Mouse (Mus musculus): ENCODE data around the gene Acsbg1. TPM values are rescaled to one million over a fixed set of nuclear protein-coding genes. Genes with fewer than 3 reads are reported as not detected.

Gene Acsbg1
- polyA plus RNA-seq (2012; fragmentation: generic; extraction: Trizol): 36.6 TPM
- long read RNA-seq, experiment 1, partial matches to known transcripts: 5 of 10 reads
- long read RNA-seq, experiment 1, other reads (novel, unspliced or antisense): 5 of 10 reads
- long read RNA-seq, experiment 2, partial matches to known transcripts: 281 of 348 reads
- long read RNA-seq, experiment 2, other reads (novel, unspliced or antisense): 66 of 348 reads

DNA sequence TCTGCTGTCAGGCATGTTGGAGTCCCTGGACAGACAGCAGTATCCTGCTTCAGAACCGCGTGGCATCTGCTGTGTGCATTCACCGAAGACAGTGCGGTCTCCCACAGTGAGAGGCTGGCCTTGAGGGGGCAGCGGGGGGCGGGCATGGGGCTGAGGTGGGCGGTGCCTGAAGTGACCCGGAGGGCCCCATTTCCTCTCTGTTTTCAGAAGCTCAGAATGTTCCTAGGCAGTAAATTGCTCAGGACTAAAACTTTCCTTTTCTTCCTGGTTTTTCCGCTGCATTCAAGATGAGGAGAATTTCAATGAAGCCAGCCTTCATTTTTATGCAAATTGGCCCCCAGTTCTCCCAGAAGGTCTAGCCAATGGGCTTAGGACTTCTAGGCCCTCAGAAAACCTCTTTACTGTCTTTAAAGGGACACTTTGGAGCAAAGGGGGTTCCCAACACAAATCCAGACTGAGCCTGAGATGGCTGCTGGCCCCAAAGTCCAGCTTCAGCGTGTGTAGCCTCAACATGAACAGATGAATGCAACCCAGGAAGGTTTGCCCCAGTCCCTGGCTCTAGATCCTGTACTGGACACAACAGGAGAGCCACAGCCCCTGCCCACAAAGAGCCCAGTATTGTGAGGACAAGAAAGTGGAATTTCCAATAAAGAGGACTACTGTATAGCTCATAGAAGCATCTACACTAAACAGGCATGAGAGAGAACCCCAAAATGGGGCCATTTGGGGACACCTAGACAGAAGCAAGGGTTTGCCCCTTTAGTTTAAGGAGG is at the start of gene Acsbg1:
Gene Acsbg1 (minus strand): TSS at position 266 of the 773 bp plus-strand sequence.
- Histone ChIP-seq H3K27me3 (ENCODE audit: control insufficient read depth, insufficient read depth, insufficient read length) (no peaks in the 10 kb centered on the region), H3K79me3 (ENCODE audit: low read depth) (no peaks in the 10 kb centered on the region), H3ac (ENCODE audit: control insufficient read depth, insufficient read length, low read depth) (no peak within 1 kb of the TSS), H3K36me3 (ENCODE audit: control insufficient read depth, insufficient read depth) (no peaks in the 10 kb centered on the region), H3K4me3 (ENCODE audit: insufficient read depth, poor library complexity, severe bottlenecking) (no peak within 1 kb of the TSS), H3K79me2 (ENCODE audit: control insufficient read depth, insufficient read depth) (no peaks in the 10 kb centered on the region)
- TF ChIP-seq USF1 (IDR thresholded peaks at IDR 0.05; ENCODE audit: low read depth): no peak
- TF ChIP-seq MYOD1 (IDR thresholded peaks at IDR 0.05; ENCODE audit: control insufficient read depth, insufficient read length, low read depth): no peak
- TF ChIP-seq CTCF (IDR thresholded peaks at IDR 0.05; ENCODE audit: control insufficient read depth, insufficient read depth, insufficient read length): no peak
- no peak for TF ChIP-seq MYOG (IDR thresholded peaks at IDR 0.05; ENCODE audit: control insufficient read depth, extremely low read depth, insufficient read length)
- TF ChIP-seq MAX (IDR thresholded peaks at IDR 0.05): no peak
- TF ChIP-seq FOSL1 (IDR thresholded peaks at IDR 0.05; ENCODE audit: insufficient read depth, low read length, poor library complexity, severe bottlenecking): no peak
- TF ChIP-seq CEBPB (IDR thresholded peaks at IDR 0.05; ENCODE audit: low read depth): no peak

DNA sequence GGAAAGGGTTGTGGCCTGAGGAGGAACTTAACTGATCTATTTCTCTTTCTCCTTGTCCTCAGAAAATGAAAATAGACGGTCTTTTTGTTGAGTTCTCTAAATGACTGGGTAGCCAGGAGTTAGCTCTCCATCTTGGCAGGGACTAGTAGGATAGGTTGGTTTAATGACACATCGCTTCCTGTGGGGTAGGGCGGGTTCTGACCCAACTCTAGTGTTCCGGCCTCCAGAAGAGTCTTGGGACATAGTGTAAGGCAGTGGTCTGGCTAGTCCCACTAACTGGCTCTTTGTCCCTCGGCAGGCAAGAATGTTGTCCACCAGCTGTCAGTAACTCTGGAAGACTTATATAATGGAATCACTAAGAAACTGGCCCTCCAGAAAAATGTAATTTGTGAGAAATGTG is 46.4 kb upstream of the Acsbg1 start:
- Histone ChIP-seq H3K4me3 (ENCODE audit: insufficient read depth, poor library complexity, severe bottlenecking) (no peak overlapping the region), H3ac (ENCODE audit: control insufficient read depth, insufficient read length, low read depth) (no peak overlapping the region), H3K27me3 (ENCODE audit: control insufficient read depth, insufficient read depth, insufficient read length) (no peaks in the 10 kb centered on the region), H3K79me2 (ENCODE audit: control insufficient read depth, insufficient read depth) (no peaks in the 10 kb centered on the region), H3K36me3 (ENCODE audit: control insufficient read depth, insufficient read depth) (peaks cover 3% of the 10 kb centered on the region), H3K79me3 (ENCODE audit: low read depth) (no peaks in the 10 kb centered on the region)
- TF ChIP-seq MAX (IDR thresholded peaks at IDR 0.05) (no peak), FOSL1 (IDR thresholded peaks at IDR 0.05; ENCODE audit: insufficient read depth, low read length, poor library complexity, severe bottlenecking) (no peak), CTCF (IDR thresholded peaks at IDR 0.05; ENCODE audit: control insufficient read depth, insufficient read depth, insufficient read length) (no peak), MYOG (IDR thresholded peaks at IDR 0.05; ENCODE audit: control insufficient read depth, extremely low read depth, insufficient read length) (no peak), CEBPB (IDR thresholded peaks at IDR 0.05; ENCODE audit: low read depth) (no peak), MYOD1 (IDR thresholded peaks at IDR 0.05; ENCODE audit: control insufficient read depth, insufficient read length, low read depth) (no peak), USF1 (IDR thresholded peaks at IDR 0.05; ENCODE audit: low read depth) (no peak)

DNA sequence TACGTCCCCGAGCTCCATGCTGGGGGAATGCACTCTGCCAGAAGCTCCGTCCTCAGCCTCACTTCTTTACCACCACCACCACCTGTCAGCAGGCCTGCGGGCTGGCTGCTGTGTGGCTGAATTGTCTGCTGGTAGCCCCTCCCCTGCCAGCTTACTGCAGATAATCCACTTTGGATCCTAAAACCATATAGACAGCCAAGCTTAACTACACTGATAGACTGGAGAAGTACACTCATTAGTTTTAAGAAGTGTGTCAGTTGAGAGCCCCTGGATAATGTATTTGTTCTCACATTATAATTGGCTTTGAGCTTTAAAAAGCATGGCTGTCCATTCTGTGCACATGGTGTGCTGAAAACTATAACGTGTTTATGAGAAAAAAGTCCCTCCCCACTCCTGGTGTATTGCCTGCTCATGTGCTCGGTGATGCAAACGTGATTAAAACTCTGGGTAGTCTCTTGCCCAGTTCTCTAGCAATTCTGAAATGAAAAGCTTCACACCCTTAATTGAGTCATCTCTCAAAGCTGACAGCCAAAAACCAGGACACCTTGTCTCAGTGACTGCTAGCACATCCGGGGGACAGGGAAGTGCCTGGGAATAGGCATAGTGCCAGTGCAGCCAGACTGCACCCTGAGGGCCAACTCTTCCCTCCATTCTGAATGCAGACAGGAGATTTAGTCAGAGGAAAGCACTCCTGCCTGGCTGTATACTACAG is 45.8 kb upstream of the Acsbg1 start:
- no peak overlapping the region for H3K4me3 ChIP-seq (ENCODE audit: insufficient read depth, poor library complexity, severe bottlenecking)
- no peaks in the 10 kb centered on the region for H3K79me3 ChIP-seq (ENCODE audit: low read depth)
- no peak for TF ChIP-seq USF1 (IDR thresholded peaks at IDR 0.05; ENCODE audit: low read depth)
- TF ChIP-seq MYOD1 (IDR thresholded peaks at IDR 0.05; ENCODE audit: control insufficient read depth, insufficient read length, low read depth): no peak
- TF ChIP-seq MYOG (IDR thresholded peaks at IDR 0.05; ENCODE audit: control insufficient read depth, extremely low read depth, insufficient read length): no peak
- TF ChIP-seq MAX (IDR thresholded peaks at IDR 0.05): no peak
- TF ChIP-seq CEBPB (IDR thresholded peaks at IDR 0.05; ENCODE audit: low read depth): no peak
- no peak for TF ChIP-seq FOSL1 (IDR thresholded peaks at IDR 0.05; ENCODE audit: insufficient read depth, low read length, poor library complexity, severe bottlenecking)
- no peak for TF ChIP-seq CTCF (IDR thresholded peaks at IDR 0.05; ENCODE audit: control insufficient read depth, insufficient read depth, insufficient read length)
- H3K36me3 ChIP-seq (ENCODE audit: control insufficient read depth, insufficient read depth): peaks cover 3% of the 10 kb centered on the region
- H3K27me3 ChIP-seq (ENCODE audit: control insufficient read depth, insufficient read depth, insufficient read length): no peaks in the 10 kb centered on the region
- no peak overlapping the region for H3ac ChIP-seq (ENCODE audit: control insufficient read depth, insufficient read length, low read depth)
- H3K79me2 ChIP-seq (ENCODE audit: control insufficient read depth, insufficient read depth): no peaks in the 10 kb centered on the region

DNA sequence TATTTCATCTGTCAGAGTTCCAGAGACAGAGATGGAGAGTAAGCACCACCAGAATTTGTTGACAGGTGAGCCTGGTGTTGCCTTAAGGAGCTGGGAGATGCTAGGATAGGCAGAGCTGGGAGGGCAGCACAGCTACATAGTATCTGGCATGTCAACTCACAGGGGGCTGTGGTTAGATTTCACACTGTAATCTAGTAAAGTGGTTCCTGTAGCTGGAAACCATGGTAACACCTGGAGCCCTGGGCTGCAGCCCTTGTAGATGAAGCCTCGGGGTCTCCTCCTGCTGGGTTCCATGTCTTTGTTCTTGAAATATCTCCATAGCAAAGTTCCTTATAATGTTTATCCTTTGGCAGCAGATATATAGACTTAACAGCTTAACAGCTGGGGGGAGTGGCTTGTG is 43.9 kb upstream of the Acsbg1 start:
- H3ac ChIP-seq (ENCODE audit: control insufficient read depth, insufficient read length, low read depth): no peak overlapping the region
- H3K4me3 ChIP-seq (ENCODE audit: insufficient read depth, poor library complexity, severe bottlenecking): no peak overlapping the region
- no peaks in the 10 kb centered on the region for H3K27me3 ChIP-seq (ENCODE audit: control insufficient read depth, insufficient read depth, insufficient read length)
- no peaks in the 10 kb centered on the region for H3K79me2 ChIP-seq (ENCODE audit: control insufficient read depth, insufficient read depth)
- no peaks in the 10 kb centered on the region for H3K79me3 ChIP-seq (ENCODE audit: low read depth)
- TF ChIP-seq MYOD1 (IDR thresholded peaks at IDR 0.05; ENCODE audit: control insufficient read depth, insufficient read length, low read depth): no peak
- no peak for TF ChIP-seq USF1 (IDR thresholded peaks at IDR 0.05; ENCODE audit: low read depth)
- TF ChIP-seq FOSL1 (IDR thresholded peaks at IDR 0.05; ENCODE audit: insufficient read depth, low read length, poor library complexity, severe bottlenecking): no peak
- no peak for TF ChIP-seq CTCF (IDR thresholded peaks at IDR 0.05; ENCODE audit: control insufficient read depth, insufficient read depth, insufficient read length)
- no peak for TF ChIP-seq CEBPB (IDR thresholded peaks at IDR 0.05; ENCODE audit: low read depth)
- no peak for TF ChIP-seq MYOG (IDR thresholded peaks at IDR 0.05; ENCODE audit: control insufficient read depth, extremely low read depth, insufficient read length)
- TF ChIP-seq MAX (IDR thresholded peaks at IDR 0.05): no peak
- H3K36me3 ChIP-seq (ENCODE audit: control insufficient read depth, insufficient read depth): no peaks in the 10 kb centered on the region

DNA sequence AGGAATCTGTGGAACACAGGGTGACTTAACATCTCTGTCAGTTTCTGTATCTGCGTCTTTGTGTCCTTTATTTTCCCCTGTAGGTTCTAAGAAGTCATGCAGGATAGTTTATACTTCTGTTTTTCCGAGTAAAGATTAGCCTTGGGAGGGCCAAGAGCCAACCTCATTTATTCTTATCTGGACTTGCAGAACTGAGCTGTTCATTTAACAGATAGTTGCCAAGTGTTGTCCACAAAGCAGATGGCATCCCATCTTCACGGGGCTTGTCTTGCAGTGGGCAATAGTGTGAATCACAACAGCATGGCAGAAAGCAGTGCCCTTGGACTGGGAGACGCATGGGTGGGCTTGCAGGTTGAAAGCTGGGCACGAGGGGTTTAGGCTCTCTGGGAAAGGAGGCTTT is 42.7 kb upstream of the Acsbg1 start:
- H3K36me3 ChIP-seq (ENCODE audit: control insufficient read depth, insufficient read depth): no peaks in the 10 kb centered on the region
- no peaks in the 10 kb centered on the region for H3K79me2 ChIP-seq (ENCODE audit: control insufficient read depth, insufficient read depth)
- H3ac ChIP-seq (ENCODE audit: control insufficient read depth, insufficient read length, low read depth): no peak overlapping the region
- TF ChIP-seq MAX (IDR thresholded peaks at IDR 0.05) (no peak), CTCF (IDR thresholded peaks at IDR 0.05; ENCODE audit: control insufficient read depth, insufficient read depth, insufficient read length) (no peak)
- H3K4me3 ChIP-seq (ENCODE audit: insufficient read depth, poor library complexity, severe bottlenecking): no peak overlapping the region
- no peaks in the 10 kb centered on the region for H3K27me3 ChIP-seq (ENCODE audit: control insufficient read depth, insufficient read depth, insufficient read length)
- H3K79me3 ChIP-seq (ENCODE audit: low read depth): no peaks in the 10 kb centered on the region
